Mouse (Mus musculus) heart, postnatal 0 days (tissue): ENCODE results near the gene Gm8237. TPM values are rescaled to one million over a fixed set of nuclear protein-coding genes. Genes with fewer than 3 reads are reported as not detected.
"Not testable (repeated sequence)": the region's sequence is repeated elsewhere in the genome, so short reads cannot be mapped to it uniquely, and the experiment has no call there.

Experiments used
- ATAC-seq: fragments of 200-750 bp; cut with Nextera tagmentation; 2 replicates; pipeline ENCODE4 v1.8.0; 2017; ENCODE audit warnings: low read depth, moderate number of reproducible peaks, moderate library complexity; ENCODE audit not compliant: insufficient read depth
- DNase-seq: peaks from one replicate; pipeline ENCODE4 v3.0.0-alpha.2; 2016; ENCODE audit warnings: low spot score
- H3K27ac ChIP-seq: fragments of 300-500 bp; sonication (generic); 2 replicates; pipeline ENCODE4 v1.5.1; 2014; ENCODE audit warnings: low read depth, mild to moderate bottlenecking
- H3K27me3 ChIP-seq: fragments of 300-500 bp; sonication (generic); 2 replicates; pipeline ENCODE4 v1.6.1; 2014; ENCODE audit warnings: low read length, mixed read lengths; ENCODE audit not compliant: control insufficient read depth, insufficient read depth
- H3K36me3 ChIP-seq: fragments of 300-500 bp; sonication (generic); replicated peaks from 2 replicates; pipeline ENCODE4 v1.6.1; 2014; ENCODE audit warnings: low read length, mixed read lengths; ENCODE audit not compliant: control insufficient read depth, insufficient read depth
- H3K4me1 ChIP-seq: fragments of 300-500 bp; sonication (generic); 2 replicates; pipeline ENCODE4 v1.6.1; 2014; ENCODE audit warnings: antibody characterized with exemption; ENCODE audit not compliant: control insufficient read depth, insufficient read depth
- H3K4me2 ChIP-seq: fragments of 300-500 bp; sonication (generic); 2 replicates; pipeline ENCODE4 v1.6.1; 2014; ENCODE audit warnings: low read depth, mild to moderate bottlenecking, low read length, moderate library complexity
- H3K4me3 ChIP-seq: fragments of 300-500 bp; sonication (generic); 2 replicates; pipeline ENCODE4 v1.5.1; 2014; ENCODE audit warnings: low read depth, low read length
- H3K9ac ChIP-seq: fragments of 300-500 bp; sonication (generic); replicated peaks from 2 replicates; pipeline ENCODE4 v1.6.1; 2014; ENCODE audit warnings: low read depth, low read length, mixed read lengths
- H3K9me3 ChIP-seq: fragments of 300-500 bp; sonication (generic); replicated peaks from 2 replicates; pipeline ENCODE4 v1.6.1; 2016; ENCODE audit warnings: low read length; ENCODE audit not compliant: control insufficient read depth
- WGBS: fragments of 180-500 bp; shearing (Covaris S2); extraction: QIAGEN DNeasy Blood & Tissue Kit; methylation state at CpG from one replicate; pipeline ENCODE4 v1.1.7; 2014; 5-methylcytosine and 5-hydroxymethylcytosine counted together
- polyA plus RNA-seq: library from polyadenylated mRNA; unstranded; fragments of >200 nt; fragmentation: Nextera tagmentation; extraction: Ambion mirVana; gene quantifications from 2 replicates; pipeline ENCODE4 v1.2.1, GENCODE M21; 2015
- total RNA-seq: library from RNA; depleted of rRNA; stranded (reverse); fragments of >200 nt; gene quantifications from 2 replicates; pipeline ENCODE4 v1.2.3, GENCODE M21; 2014; ENCODE audit warnings: low replicate concordance; rRNA removed

The Gm8237 gene
- total and polyA plus RNA-seq, 2 experiments from 2014 or later: 0.10 TPM; not detected in 1

- H3K4me3 ChIP-seq, H3K4me1 ChIP-seq, DNase-seq, ATAC-seq, H3K36me3 ChIP-seq, H3K4me2 ChIP-seq, H3K9ac ChIP-seq, H3K9me3 ChIP-seq, H3K27ac ChIP-seq, H3K27me3 ChIP-seq: not testable (repeated sequence)
- no CpG with 5 or more reads among the region's 47 CpGs for WGBS
These were observed 67.4 kb downstream of the Gm8237 start for GRCm38 (mm10) chr14:5812699-5813356.

Other genes with a start within 250 kb of the Gm8237 start
- not detected in 2 replicates for gene Gm8265, start 247.4 kb downstream of the Gm8237 start, total RNA-seq
- gene Gm8265, start 247.4 kb downstream of the Gm8237 start, polyA plus RNA-seq: not detected in 2 replicates
- gene Gm9603, start 192.9 kb downstream of the Gm8237 start, total RNA-seq: not detected in 2 replicates
- not detected in 2 replicates for gene Gm9603, start 192.9 kb downstream of the Gm8237 start, polyA plus RNA-seq
- not detected in 2 replicates for gene Gm3373, start 138.8 kb downstream of the Gm8237 start, total RNA-seq
- gene Gm3373, start 138.8 kb downstream of the Gm8237 start, polyA plus RNA-seq: not detected in 2 replicates
- gene Gm3383, start 72.4 kb downstream of the Gm8237 start, total RNA-seq: not detected in 2 replicates
- 0.21 and 0.45 TPM in 2 replicates for gene Gm3383, start 72.4 kb downstream of the Gm8237 start, polyA plus RNA-seq
- gene Gm3424, start 50.1 kb downstream of the Gm8237 start, total RNA-seq: not detected in 2 replicates
- not detected in 2 replicates for gene Gm3424, start 50.1 kb downstream of the Gm8237 start, polyA plus RNA-seq
- not detected in 2 replicates for gene Gm3248, start 81.4 kb upstream of the Gm8237 start, total RNA-seq
- gene Gm3248, start 81.4 kb upstream of the Gm8237 start, polyA plus RNA-seq: 0.22 and 0.23 TPM in 2 replicates
- not detected in 2 replicates for gene Gm3453, start 98.8 kb upstream of the Gm8237 start, total RNA-seq
- gene Gm3453, start 98.8 kb upstream of the Gm8237 start, polyA plus RNA-seq: not detected in 2 replicates
- gene Gm6337, start 177.9 kb upstream of the Gm8237 start, total RNA-seq: not detected in 2 replicates
- gene Gm6337, start 177.9 kb upstream of the Gm8237 start, polyA plus RNA-seq: not detected in 2 replicates
- gene Gm8206, start 213.6 kb upstream of the Gm8237 start, total RNA-seq: not detected in 2 replicates
- 0.11 and 0.23 TPM in 2 replicates for gene Gm8206, start 213.6 kb upstream of the Gm8237 start, polyA plus RNA-seq
- 0.31 and 3.8 TPM in 2 replicates for gene Gm3468, start 228.3 kb upstream of the Gm8237 start, total RNA-seq
- gene Gm3468, start 228.3 kb upstream of the Gm8237 start, polyA plus RNA-seq: 0.62 and 1.1 TPM in 2 replicates
- not detected in 2 replicates for gene Gm3476, start 245.4 kb upstream of the Gm8237 start, total RNA-seq
- gene Gm3476, start 245.4 kb upstream of the Gm8237 start, polyA plus RNA-seq: not detected in 2 replicates